Mouse (Mus musculus): ENCODE results near the gene Echs1.

DNA sequence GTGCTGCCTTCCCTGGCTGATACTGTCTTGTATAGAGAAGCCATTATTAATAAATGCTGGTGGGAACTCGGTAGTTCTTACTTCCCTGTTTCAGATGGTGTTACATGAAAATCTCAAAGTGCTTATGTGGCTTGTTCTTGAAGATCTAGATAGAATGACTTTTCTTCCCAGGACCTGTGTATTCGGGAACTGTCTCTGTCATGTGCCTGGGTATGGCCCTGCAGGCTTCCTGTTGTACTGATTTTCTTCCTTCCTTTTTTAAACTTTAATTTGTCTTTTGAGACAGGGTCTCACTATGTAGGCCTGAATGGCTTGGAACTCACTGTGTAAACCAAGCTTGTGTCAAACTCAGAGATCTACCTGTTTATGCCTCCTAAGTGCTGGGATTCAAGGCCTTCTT lies 11.6 kb upstream of the Echs1 start:
- TF ChIP-seq FLI1 (IDR thresholded peaks at IDR 0.05; ENCODE audit: low read length) (no peak), GATA1 (IDR thresholded peaks at IDR 0.05; ENCODE audit: borderline replicate concordance, low read length) (no peak)

All from megakaryocyte, embryonic 14.5 days (primary cell).